Mouse (Mus musculus) erythroblast, embryonic 14.5 days (primary cell): ENCODE measurements around the gene Kmt2e. TPM values are rescaled to one million over a fixed set of nuclear protein-coding genes. Genes with fewer than 3 reads are reported as not detected.

Experiments used
- H3K27me3 ChIP-seq: 2 replicates; pipeline ENCODE4 v1.6.1; 2012; ENCODE audit warnings: inconsistent platforms; ENCODE audit not compliant: control insufficient read depth
- H3K36me3 ChIP-seq: 2 replicates; pipeline ENCODE4 v1.6.1; 2012; ENCODE audit warnings: mild to moderate bottlenecking, inconsistent platforms; ENCODE audit not compliant: control insufficient read depth
- H3K4me1 ChIP-seq: 2 replicates; pipeline ENCODE4 v1.6.1; 2012; ENCODE audit warnings: inconsistent platforms; ENCODE audit not compliant: control insufficient read depth
- H3K4me3 ChIP-seq: replicated peaks from 2 replicates; pipeline ENCODE3; 2012; ENCODE audit warnings: moderate library complexity, mild to moderate bottlenecking, inconsistent platforms
- H3K9me3 ChIP-seq: 2 replicates; pipeline ENCODE4 v1.6.1; 2012; ENCODE audit warnings: low read length, inconsistent platforms, mixed read lengths; ENCODE audit not compliant: control insufficient read depth
- GATA1 ChIP-seq: IDR thresholded peaks from 2 replicates; pipeline ENCODE4 v1.6.1; 2012; ENCODE audit warnings: low read length, inconsistent platforms, mixed read lengths
- TAL1 ChIP-seq: IDR thresholded peaks from 3 replicates; pipeline ENCODE4 v1.6.1; 2012; ENCODE audit warnings: low read length, inconsistent platforms, mixed read lengths
- polyA plus RNA-seq: library from polyadenylated mRNA; stranded (reverse); fragments of >175 nt; gene quantifications from 2 replicates; pipeline ENCODE4 v1.2.3, GENCODE M21; 2012

Kmt2e gene
- polyA plus RNA-seq, 1 experiment, result 1.4 TPM

- H3K27me3 ChIP-seq, result no peaks in the 10 kb centered on the region
- H3K36me3 ChIP-seq, result peaks cover 15% of the 10 kb centered on the region
- no peaks in the 10 kb centered on the region for H3K9me3 ChIP-seq
- no peak overlapping the region for H3K4me3 ChIP-seq
- H3K4me1 ChIP-seq, result peaks cover 4% of the 10 kb centered on the region
- TF ChIP-seq TAL1 (no peak), GATA1 (no peak)
Observed at GRCm38 (mm10) chr5:23406405-23406745, 27.9 kb upstream of the Kmt2e start.

GRCm38 (mm10) chr5:23408106-23408505, 26.1 kb upstream of the Kmt2e start:
- Histone ChIP-seq H3K9me3 (no peaks in the 10 kb centered on the region), H3K4me3 (no peak overlapping the region), H3K4me1 (peaks cover 2% of the 10 kb centered on the region), H3K36me3 (peaks cover 28% of the 10 kb centered on the region), H3K27me3 (no peaks in the 10 kb centered on the region)
- TF ChIP-seq GATA1 (no peak), TAL1 (no peak)

DNA sequence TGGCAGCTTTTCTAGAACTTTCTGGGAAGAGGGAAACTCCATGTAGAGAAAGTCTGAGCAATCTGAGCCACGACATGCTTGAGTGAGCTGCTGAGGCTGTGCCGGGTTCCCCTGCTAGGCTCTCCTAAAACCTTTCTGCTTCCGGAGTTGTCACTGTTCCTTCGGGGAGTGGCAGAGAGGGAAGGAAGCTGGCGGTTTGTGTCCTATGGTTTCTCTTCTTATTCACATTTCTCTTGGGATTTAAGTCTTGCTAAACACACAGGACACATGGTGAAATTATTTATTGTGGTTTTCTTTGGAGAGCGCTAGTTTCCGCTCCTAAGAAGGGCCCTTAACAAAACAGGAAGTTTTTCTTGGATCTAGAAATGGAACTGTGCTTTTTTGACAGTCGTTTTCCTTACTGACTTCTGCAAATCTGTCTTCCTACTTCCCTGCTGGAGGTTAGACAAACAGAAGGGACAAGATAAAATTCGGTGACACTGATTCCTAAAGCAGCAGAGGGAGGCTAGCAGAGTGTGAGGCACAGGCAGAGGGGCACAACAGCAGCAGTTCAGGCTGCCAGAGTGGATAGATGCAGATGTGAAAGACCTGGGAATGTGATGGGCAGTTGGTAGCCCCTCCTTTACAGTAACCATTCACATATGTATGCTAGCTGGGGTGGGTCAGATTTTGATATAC, 24.1 kb upstream of the Kmt2e start:
- H3K4me1 ChIP-seq, result peaks cover 3% of the 10 kb centered on the region
- no peak overlapping the region for H3K4me3 ChIP-seq
- no peak for TF ChIP-seq TAL1
- TF ChIP-seq GATA1, result no peak
- H3K27me3 ChIP-seq, result no peaks in the 10 kb centered on the region
- H3K9me3 ChIP-seq, result no peaks in the 10 kb centered on the region
- H3K36me3 ChIP-seq, result peaks cover 35% of the 10 kb centered on the region

GRCm38 (mm10) chr5:23410718-23411101, 23.5 kb upstream of the Kmt2e start:
- peaks cover 35% of the 10 kb centered on the region for H3K36me3 ChIP-seq
- no peaks in the 10 kb centered on the region for H3K27me3 ChIP-seq
- H3K4me1 ChIP-seq, result peaks cover 7% of the 10 kb centered on the region

GRCm38 (mm10) chr5:23411640-23412039, 22.6 kb upstream of the Kmt2e start:
- H3K36me3 ChIP-seq, result peaks cover 38% of the 10 kb centered on the region
- no peaks in the 10 kb centered on the region for H3K9me3 ChIP-seq
- no peak overlapping the region for H3K4me3 ChIP-seq
- TF ChIP-seq GATA1 (no peak), TAL1 (no peak)
- peaks cover 16% of the 10 kb centered on the region for H3K4me1 ChIP-seq
- H3K27me3 ChIP-seq, result no peaks in the 10 kb centered on the region

More at GRCm38 (mm10) chr5:23410718-23411101, 23.5 kb upstream of the Kmt2e start:
- no peak for TF ChIP-seq GATA1
- TF ChIP-seq TAL1, result no peak
- no peaks in the 10 kb centered on the region for H3K9me3 ChIP-seq
- no peak overlapping the region for H3K4me3 ChIP-seq

GRCm38 (mm10) chr5:23412247-23412948, 21.8 kb upstream of the Kmt2e start:
- TF ChIP-seq GATA1, result no peak
- TF ChIP-seq TAL1, result no peak
- Histone ChIP-seq H3K4me3 (no peak overlapping the region), H3K27me3 (no peaks in the 10 kb centered on the region), H3K9me3 (no peaks in the 10 kb centered on the region), H3K4me1 (peaks cover 24% of the 10 kb centered on the region), H3K36me3 (peaks cover 45% of the 10 kb centered on the region)

GRCm38 (mm10) chr5:23413058-23413457, 21.2 kb upstream of the Kmt2e start:
- Histone ChIP-seq H3K4me3 (no peak overlapping the region), H3K4me1 (peaks cover 30% of the 10 kb centered on the region), H3K27me3 (no peaks in the 10 kb centered on the region), H3K36me3 (peaks cover 47% of the 10 kb centered on the region), H3K9me3 (no peaks in the 10 kb centered on the region)
- TF ChIP-seq TAL1 (no peak), GATA1 (no peak)

DNA sequence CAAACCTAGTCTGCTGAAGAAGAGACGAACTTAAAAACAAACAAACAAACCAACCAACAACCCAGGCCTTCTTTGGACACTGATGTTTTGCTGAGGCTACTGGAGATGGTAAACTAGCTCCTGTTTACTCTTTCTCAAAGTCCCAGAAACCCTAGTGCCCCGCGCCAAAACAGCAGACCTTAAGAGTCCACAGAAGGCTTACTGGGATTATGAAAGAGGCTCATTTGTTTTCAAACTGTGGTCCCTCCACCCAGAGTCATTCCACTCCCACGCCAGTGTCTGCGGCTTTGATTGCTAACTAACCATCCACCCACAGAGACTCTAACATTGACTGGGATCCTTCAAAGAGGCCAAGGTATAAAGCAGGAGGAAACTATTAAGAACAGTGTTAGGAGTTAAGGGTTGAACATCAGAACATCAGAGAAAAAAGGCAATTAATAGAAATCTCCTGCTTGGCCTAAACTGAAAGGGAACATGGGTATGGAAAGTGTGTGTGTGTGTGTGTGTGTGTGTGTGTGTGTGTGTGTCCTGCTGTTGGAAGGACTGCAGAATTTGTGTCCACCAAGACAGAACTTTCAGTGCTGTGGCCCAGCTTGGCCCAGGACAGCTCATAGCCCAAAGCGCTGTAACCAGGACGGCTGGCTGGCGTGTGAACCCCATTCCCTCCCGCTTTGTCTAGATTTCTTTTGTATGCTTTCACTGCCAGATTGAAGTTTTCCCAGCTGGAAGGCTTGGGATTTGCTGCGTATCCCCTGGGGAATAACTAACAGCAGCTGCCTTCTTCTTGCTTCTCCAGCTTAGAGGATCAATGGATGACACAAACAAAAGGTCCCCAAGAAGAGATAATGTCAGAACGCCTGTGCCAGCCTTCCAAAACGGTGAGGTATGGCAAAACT, 20.4 kb upstream of the Kmt2e start:
- no peaks in the 10 kb centered on the region for H3K27me3 ChIP-seq
- no peaks in the 10 kb centered on the region for H3K9me3 ChIP-seq
- no peak for TF ChIP-seq GATA1
- no peak for TF ChIP-seq TAL1
- H3K36me3 ChIP-seq, result peaks cover 47% of the 10 kb centered on the region
- H3K4me3 ChIP-seq, result no peak overlapping the region
- peaks cover 38% of the 10 kb centered on the region for H3K4me1 ChIP-seq

GRCm38 (mm10) chr5:23414490-23415126, 19.6 kb upstream of the Kmt2e start:
- no peak for TF ChIP-seq GATA1
- no peak for TF ChIP-seq TAL1
- Histone ChIP-seq H3K4me3 (no peak overlapping the region), H3K4me1 (peaks cover 46% of the 10 kb centered on the region), H3K9me3 (no peaks in the 10 kb centered on the region), H3K27me3 (no peaks in the 10 kb centered on the region), H3K36me3 (peaks cover 47% of the 10 kb centered on the region)
